Mouse (Mus musculus) heart, postnatal 14 days (tissue): Measurements from ENCODE around the gene Tmtc1. TPM values are rescaled to one million over a fixed set of nuclear protein-coding genes. Genes with fewer than 3 reads are reported as not detected.

Experiments
- DNase-seq, 2 experiments: peaks; one replicate each; pipeline ENCODE4 v3.0.0; 2021 to 2022
- intact Hi-C: fragments of 180-260 bp; cut with DNase I; formaldehyde crosslinking; loops from one replicate; pipeline ENCODE4 v1.15.1; 2025
- total RNA-seq, 2 experiments: library from RNA; stranded (reverse); gene quantifications; 2 replicates each; pipeline ENCODE4 v1.2.3; 2021

Gene Tmtc1
- total RNA-seq, 2 experiments from 2014 or later = 43.2 to 55.6 TPM

GRCm38 (mm10) chr6:148384111-148384895, 59.9 kb downstream of the Tmtc1 start:
- intact Hi-C loops = no loop called here
- DNase-seq = peak; percentile 79 to 84

GRCm38 (mm10) chr6:148381163-148381782, 62.9 kb downstream of the Tmtc1 start:
- intact Hi-C loops = no loop called here
- peak in 1 of 2 experiments; percentile 37 for DNase-seq

GRCm38 (mm10) chr6:148375618-148376209, 68.5 kb downstream of the Tmtc1 start:
- no peak for DNase-seq
- intact Hi-C loops = no loop called here

GRCm38 (mm10) chr6:148375015-148375414, 69.2 kb downstream of the Tmtc1 start:
- intact Hi-C loops = no loop called here

GRCm38 (mm10) chr6:148373444-148373843, 70.7 kb downstream of the Tmtc1 start:
- intact Hi-C loops = no loop called here
- DNase-seq = no peak

More at GRCm38 (mm10) chr6:148375015-148375414, 69.2 kb downstream of the Tmtc1 start:
- DNase-seq = no peak

- DNase-seq = no peak
- intact Hi-C loops = no loop called here
These were observed 73.0 kb downstream of the Tmtc1 start for GRCm38 (mm10) chr6:148371223-148371622.

- intact Hi-C loops = no loop called here
- no peak for DNase-seq
These were observed 77.1 kb downstream of the Tmtc1 start for GRCm38 (mm10) chr6:148367094-148367539.

GRCm38 (mm10) chr6:148366629-148367028, 77.6 kb downstream of the Tmtc1 start:
- no peak for DNase-seq
- intact Hi-C loops = no loop called here

- intact Hi-C loops = no loop called here
- no peak for DNase-seq
These were observed 81.0 kb downstream of the Tmtc1 start for GRCm38 (mm10) chr6:148363162-148363561.

- DNase-seq = no peak
These were observed 81.7 kb downstream of the Tmtc1 start for GRCm38 (mm10) chr6:148362475-148362874.

GRCm38 (mm10) chr6:148359348-148359905, 84.8 kb downstream of the Tmtc1 start:
- intact Hi-C loops = no loop called here
- no peak for DNase-seq

More at GRCm38 (mm10) chr6:148362475-148362874, 81.7 kb downstream of the Tmtc1 start:
- intact Hi-C loops = no loop called here

GRCm38 (mm10) chr6:148358580-148359246, 85.5 kb downstream of the Tmtc1 start:
- no peak for DNase-seq
- intact Hi-C loops = no loop called here

- no peak for DNase-seq
- intact Hi-C loops = no loop called here
These were observed 88.0 kb downstream of the Tmtc1 start for GRCm38 (mm10) chr6:148356141-148356540.

- intact Hi-C loops = no loop called here
- peak; percentile 62 to 80 for DNase-seq
These were observed 89.4 kb downstream of the Tmtc1 start for GRCm38 (mm10) chr6:148354509-148355474.

- intact Hi-C loops = no loop called here
- DNase-seq = no peak
These were observed 90.1 kb downstream of the Tmtc1 start for GRCm38 (mm10) chr6:148354151-148354508.

GRCm38 (mm10) chr6:148345001-148345400, 99.2 kb downstream of the Tmtc1 start:
- intact Hi-C loops = no loop called here
- no peak for DNase-seq

GRCm38 (mm10) chr6:148342191-148342590, 102.0 kb downstream of the Tmtc1 start:
- intact Hi-C loops = no loop called here
- no peak for DNase-seq

- intact Hi-C loops = no loop called here
- DNase-seq = no peak
These were observed 102.4 kb downstream of the Tmtc1 start for GRCm38 (mm10) chr6:148341765-148342164.

GRCm38 (mm10) chr6:148338326-148338957, 105.7 kb downstream of the Tmtc1 start:
- intact Hi-C loops = no loop called here
- DNase-seq = no peak
